Mouse (Mus musculus): ENCODE data around the gene Cdsn.
"Not testable (repeated sequence)": the region's sequence is repeated elsewhere in the genome, so short reads cannot be mapped to it uniquely, and the experiment has no call there.

Gene Cdsn

DNA sequence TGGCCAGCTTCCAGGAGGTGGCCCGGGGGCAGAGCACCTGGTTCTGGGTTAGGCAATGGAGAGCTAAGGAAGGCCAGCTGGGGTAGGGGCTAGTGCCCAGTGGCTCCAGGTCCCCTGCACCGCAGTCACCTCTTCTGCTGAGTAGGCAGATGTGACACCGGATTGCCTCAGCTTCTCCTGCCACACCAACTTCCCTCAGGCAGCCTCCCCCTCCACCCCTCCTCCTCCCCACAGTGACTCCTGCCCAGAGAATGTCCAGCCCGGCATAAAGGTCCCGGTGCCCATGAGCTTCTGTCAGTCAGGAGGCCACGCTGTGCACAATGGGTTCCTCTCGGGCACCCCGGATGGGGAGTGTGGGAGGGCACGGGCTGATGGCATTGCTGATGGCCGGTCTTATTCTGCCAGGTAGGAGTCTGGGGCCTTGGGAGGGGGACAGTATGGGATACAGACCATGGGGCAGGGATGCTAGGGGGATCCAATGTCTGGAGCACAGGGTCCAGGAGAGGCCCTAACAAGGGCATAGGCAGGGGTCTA lies at the start of gene Cdsn:
TSS of gene Cdsn (plus strand) at position 248 of the 534 bp plus-strand sequence.
- in situ Hi-C loops (cut with MseI, MboI) = no loop called here

DNA sequence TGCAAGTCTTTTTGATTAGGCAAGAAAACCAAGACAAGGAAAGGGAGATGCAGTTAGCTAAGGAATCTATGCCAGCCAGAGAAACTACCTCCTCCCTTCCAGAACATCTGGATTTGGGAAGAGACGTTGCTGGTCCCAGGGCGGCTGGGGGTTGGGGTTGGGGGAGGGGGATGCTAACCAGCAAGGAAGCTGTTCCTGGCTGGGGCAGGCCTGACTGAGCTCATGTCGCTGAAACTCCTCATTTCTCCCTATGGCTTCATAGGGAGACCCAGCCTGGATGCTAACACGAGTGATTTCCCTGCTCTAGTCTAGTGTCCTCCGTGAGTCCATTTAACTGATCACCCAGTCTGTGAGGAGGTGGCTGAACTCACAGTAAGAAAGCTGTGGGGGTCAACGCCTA lies 49.7 kb upstream of the Cdsn start:
- in situ Hi-C loops (cut with MseI, MboI) = no loop called here

DNA sequence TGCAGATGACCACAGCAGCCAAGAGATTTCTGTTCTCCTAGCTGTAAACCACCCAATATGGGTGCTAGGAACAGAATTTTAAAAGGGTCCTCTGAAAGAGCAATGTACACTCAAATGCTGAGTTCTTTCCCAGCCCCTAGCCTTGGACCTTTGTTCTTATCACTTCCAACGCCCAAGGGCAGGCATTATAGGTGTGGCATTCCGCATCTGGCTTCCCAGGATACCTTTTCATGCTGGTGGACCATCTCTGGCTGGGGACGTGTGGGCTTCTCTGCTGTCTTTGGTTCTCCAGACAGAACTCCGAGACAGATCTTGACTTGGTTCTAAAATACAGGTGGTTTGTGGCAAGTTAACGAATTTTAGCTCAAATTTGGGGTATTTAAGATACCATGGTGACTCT lies 49.2 kb upstream of the Cdsn start:
- in situ Hi-C loops (cut with MseI, MboI) = no loop called here

DNA sequence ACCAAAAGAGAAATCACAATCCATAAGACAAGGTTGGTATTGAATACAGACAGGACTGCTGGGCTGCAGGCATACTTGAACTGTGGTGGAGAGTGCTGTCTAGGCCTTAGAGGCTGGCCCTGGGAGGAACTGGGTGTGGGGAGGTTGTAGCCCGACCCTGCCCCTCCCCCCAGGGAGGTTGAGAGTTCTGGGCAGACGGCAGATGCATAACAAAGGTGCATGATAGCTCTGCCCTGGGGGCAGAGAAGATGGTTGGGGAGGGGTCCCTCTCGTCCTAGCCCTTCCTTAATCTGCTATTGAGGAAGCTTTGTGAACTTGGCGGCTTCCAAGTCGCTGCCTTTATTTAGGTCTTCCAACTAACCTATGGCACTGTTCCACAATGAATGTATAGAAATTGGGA lies 48.1 kb upstream of the Cdsn start:
- in situ Hi-C loops (cut with MseI, MboI) = no loop called here

DNA sequence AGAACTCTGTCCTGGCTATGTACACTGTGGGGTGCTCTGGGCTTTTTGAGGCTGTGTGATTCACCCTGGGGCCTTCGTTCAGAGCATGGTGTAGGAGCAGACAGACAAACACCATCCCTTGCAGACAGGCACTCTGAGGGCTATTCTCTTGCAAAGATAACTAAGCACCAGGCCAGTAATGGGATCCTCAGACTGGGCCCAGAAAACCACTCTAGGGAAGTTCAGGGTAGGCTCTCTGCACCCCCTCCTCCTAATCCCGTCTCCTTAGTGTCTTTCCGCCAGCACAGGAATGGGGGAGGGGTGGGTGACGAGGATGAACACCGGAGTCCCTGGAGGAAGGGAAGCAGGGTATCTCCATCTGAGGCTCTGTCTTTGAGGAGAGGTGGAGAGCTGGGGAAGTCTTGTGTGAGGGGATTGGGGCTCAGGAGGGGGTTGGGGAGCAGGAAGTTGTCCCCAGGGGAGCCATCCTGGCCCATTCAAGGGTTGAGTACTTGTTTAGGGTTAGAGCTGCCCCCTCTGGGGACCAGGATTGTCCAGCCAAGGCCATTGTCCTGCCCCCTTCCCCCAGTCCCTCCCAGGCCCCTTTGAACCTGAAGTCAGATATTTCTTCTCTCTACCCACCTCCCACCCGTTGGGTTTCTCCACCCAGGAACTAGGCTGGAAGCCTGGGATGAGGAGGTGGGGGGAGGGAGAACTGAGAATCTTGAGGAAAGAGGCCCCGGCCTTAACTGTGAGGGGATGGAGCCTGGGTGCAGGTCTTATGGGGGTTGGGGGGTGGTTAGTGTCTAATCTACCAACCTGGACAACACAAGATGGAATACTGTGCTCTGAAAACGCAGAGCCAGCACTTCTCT lies 47.1 kb upstream of the Cdsn start:
- in situ Hi-C loops (cut with MseI, MboI) = no loop called here

DNA sequence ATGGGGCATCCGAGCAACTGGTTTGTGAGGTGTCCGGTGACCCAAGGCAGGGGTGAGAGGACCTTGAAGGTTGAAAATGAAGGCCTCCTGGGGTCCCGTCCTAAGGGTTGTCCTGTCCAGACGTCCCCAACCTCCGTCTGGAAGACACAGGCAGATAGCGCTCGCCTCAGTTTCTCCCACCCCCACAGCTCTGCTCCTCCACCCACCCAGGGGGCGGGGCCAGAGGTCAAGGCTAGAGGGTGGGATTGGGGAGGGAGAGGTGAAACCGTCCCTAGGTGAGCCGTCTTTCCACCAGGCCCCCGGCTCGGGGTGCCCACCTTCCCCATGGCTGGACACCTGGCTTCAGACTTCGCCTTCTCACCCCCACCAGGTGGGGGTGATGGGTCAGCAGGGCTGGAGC lies 46.2 kb upstream of the Cdsn start, which contains the start of gene Pou5f1:
TSS of gene Pou5f1 (plus strand) at position 243 of the 400 bp plus-strand sequence.
- in situ Hi-C loops (cut with MseI, MboI) = no loop called here

DNA sequence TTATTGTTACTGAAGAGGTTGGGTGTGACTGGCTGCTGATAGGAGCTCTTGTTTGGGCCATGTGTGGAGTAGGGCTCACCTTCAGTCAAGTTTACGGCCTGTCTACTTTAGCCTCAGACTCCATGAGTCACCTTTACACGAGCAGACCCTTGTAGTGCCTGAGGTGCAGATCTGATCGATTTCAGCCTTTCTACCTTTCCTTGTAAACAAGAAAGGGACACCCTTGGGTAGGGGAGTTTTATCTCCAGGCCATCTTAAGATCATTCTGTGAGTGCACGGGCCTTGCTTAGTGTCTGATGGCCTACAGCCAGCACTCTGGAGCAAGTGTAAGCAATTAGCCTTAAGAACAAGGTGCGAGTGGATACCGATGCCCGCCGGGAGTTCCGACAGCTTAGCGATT lies 45.0 kb upstream of the Cdsn start:
- in situ Hi-C loops (cut with MseI, MboI) = no loop called here

DNA sequence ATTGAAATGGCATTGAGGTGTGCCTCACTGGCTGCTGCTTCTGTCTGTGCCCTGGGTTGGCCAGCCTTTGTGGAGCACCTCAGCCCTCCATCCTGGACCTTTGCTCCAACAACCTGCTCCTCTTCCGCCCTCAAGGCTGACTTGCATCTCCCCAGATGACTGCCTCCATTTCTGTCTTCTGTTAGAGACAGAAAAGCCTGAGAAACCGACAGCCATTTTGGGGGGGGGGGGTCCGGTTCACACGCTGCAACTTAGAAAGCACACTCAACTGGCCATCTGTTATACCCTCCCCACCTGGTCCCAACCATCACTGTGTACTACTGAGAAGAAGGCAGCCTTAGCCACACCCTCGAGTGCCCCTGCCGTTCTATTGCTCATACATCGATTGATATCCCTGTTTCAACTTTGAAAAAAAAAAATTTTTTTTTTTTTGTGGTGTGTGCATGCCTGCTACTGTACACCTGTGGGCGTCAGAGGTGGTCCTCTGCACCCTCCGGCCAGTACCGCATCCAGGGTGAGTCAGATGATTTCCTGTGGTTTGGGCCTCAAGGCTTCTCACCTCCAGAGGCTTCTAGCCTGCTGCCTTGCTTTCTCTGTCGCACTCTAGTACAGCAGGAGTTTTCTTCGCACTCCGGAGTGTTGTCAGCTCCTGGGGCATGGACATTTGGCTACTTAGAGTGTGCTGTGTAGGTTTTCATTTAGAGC lies 44.2 kb upstream of the Cdsn start:
- in situ Hi-C loops (cut with MseI, MboI) = no loop called here

DNA sequence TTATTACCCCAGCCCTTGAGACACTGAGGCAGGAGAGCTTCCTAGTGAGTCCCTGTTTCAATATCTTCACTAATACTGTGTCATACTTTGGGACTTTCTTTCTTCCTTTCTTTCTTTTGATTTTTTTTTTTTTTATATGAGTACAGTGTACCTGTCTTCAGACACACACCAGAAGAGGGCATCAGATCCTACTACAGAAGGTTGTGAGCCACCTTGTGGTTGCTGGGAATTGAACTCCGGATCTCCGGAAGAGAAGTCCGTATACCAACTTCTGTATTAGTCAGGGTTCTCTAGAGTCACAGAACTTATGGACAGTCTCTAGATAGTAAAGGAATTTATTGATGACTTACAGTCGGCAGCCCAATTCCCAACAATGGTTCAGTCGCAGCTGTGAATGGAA lies 43.6 kb upstream of the Cdsn start:
- in situ Hi-C loops (cut with MseI, MboI) = not testable (repeated sequence)

DNA sequence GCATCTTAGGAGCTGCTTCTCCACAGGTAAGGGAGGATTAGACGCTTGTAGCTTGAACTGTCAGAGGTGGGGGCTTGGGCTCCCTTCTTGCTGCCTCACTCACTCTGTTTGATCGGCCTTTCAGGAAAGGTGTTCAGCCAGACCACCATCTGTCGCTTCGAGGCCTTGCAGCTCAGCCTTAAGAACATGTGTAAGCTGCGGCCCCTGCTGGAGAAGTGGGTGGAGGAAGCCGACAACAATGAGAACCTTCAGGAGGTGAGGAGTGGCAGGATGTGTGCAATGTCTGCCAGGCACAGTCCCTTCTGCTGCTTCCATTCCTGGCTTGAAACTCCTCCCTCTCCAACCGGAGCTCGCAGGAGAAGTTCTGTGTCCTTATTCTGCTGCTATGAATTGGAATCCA lies 42.6 kb upstream of the Cdsn start:
- in situ Hi-C loops (cut with MseI, MboI) = no loop called here

DNA sequence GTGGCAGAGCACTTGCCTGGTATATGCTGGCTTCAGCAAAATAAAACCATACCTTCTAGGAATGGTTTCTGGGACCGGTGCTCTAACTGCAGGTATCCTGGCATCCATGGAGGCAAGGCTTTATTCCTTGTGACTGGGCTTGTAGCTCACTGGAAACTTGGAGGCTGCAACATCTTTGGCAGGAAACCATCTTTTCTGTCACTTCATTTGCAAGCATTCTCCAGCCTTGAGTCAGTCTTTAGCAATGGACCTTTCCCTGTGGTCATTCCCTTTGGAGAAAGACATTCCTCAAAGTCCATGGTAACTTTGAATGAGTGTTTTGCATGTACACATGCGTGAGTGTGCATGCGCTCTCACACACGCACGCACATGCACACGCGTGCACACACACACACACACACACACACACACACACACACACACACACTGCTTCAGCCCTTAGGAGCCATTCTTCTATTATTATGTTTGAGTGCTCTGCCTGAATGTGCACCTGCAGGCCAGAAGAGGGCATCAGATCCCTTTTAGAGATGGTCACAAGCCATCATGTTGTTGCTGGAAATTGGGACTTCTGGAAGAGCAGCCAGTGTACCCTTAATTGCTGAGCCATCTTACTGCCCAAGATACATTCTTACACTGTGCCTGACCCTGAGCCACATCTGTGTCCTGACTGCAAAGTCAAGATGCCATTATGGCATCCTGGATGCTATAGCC lies 38.9 kb upstream of the Cdsn start:
- in situ Hi-C loops (cut with MseI, MboI) = no loop called here

DNA sequence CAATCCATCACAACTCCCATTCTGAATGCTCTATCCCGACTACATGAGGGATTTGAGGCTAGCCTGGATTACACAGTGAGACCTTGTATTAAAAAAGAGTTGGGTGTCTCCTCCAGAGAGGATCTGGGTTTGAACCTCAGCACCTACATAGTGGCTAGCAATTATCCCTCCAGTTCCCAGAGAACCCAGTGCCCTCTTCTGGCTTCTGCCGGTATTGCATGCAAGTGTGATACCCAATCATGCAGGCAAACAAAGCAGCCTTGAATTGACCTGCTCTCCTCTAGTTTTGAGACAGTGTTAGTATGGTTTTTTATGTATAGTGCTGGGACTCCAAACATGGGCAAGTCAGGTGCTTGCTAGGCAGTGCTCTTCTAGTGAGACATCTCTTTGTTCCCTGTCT lies 38.0 kb upstream of the Cdsn start:
- in situ Hi-C loops (cut with MseI, MboI) = no loop called here

DNA sequence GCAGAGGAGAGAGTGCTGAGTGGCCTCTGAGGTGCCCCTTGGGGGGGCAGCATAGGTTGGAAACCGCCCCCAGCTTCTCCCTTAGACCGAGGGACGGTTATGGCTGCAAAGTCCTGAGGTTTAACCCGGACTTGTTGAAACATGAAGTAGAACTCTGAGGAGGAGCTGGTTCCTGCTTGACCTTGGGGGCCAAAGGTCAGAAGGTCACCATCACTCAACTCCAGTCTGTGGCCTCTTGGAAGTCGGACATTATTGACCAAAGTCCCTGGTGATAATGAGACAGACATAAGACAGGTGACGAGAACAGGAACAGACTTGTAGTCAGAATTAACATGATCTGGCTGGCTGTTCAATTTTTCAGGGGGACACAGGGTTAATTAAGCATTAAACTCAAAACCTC lies 37.2 kb upstream of the Cdsn start:
- in situ Hi-C loops (cut with MseI, MboI) = no loop called here

DNA sequence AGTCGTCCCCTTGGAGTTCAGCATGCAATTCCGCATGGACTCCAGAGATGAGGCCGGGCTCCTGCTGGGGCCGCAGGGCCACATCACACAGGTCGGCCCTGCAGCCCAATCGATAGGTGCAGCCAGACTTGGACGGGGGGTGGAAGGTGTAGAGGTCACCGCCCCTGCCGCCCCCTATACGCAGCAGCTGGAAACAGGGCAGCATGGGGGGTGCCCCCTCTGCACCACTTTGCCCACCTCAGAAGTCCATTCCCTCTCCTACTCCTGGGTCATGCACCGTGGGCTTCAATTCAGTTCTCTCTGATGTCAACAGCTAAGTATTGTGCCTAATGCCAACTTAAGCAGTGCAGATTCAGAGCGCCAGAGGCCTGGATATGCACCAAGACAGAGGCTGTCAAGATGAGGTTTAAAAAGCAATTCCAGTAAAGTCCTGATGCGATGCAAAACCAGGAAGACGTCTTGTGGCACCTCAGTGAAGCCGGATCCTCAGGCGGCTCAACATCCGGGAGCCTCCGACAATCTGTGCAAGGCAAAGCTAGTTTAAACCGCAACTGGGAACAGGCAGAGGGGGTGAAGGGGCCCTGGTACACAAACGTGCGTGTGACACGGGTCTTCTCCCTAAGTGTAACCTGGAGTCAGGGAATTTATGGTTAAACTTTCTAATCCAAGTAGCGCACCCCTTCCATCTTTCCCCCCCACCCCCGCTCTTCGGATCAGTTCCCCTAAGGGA lies 35.9 kb upstream of the Cdsn start:
- in situ Hi-C loops (cut with MseI, MboI) = no loop called here

DNA sequence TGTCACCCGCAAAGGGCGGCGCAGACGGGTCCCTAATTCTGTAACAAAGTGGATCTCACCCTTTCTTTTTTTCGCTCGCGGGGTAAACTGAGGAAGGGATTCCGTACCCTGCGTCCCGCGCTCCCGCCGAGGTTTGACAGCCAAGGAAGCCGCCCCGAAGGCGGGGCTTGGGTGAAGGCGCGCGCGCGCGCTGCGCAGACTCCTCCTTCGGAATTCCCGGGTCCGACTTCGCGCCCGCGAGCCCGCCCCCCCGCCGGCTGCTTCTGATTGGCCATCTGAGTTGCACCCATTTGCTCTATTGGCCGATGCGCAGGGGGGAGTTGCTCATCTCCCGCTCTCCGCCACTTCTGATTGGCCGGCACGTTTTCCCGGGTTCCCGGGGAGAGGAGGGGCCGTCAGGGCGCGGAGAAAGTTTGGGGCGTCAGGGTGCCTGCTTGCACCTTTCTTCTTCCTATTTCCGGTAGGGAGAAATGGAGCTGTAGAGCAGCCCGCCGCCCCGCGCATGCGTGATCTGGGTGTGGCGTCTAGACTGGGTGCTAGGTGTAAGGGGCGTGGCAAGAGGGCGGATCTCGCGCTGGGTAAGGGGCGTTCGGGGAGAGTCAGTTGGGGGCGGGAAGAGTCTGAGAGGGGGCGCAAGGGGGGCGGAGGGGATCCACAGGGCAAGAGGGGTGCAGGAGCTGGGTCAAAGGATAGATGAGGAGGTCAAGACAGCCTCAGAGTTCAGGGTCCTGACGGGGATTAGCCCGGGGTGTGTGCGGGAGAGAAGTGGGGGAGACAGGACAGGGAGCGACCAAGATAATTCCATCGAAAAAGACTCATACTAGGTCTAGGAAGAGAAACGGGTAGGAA lies 35.1 kb upstream of the Cdsn start, which contains the start of the genes Tcf19 and Cchcr1:
TSS of gene Tcf19 (minus strand) at position 173 of the 849 bp plus-strand sequence.
TSS of gene Cchcr1 (plus strand) at position 449 of the 849 bp plus-strand sequence.
- in situ Hi-C loops (cut with MseI, MboI) = no loop called here

DNA sequence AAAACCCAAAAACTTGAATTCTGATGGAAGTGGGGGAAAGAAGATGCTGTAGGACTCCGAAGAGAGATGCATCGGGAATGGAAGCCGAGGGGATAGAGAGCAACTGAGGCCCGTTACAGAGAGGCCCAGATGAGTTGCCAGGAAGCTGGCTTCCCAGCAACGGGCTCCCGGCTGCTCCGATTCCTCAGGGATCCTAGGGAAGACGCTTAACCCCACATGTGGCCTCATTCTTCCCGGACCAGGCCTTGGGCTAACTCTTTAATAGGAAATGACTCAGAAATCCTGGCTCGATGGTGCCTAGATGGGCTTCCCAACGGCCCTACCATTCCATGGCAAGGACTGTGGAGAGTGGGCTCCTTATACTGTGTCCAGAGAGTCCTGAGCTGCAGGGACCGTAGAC lies 34.4 kb upstream of the Cdsn start:
- in situ Hi-C loops (cut with MseI, MboI) = no loop called here

DNA sequence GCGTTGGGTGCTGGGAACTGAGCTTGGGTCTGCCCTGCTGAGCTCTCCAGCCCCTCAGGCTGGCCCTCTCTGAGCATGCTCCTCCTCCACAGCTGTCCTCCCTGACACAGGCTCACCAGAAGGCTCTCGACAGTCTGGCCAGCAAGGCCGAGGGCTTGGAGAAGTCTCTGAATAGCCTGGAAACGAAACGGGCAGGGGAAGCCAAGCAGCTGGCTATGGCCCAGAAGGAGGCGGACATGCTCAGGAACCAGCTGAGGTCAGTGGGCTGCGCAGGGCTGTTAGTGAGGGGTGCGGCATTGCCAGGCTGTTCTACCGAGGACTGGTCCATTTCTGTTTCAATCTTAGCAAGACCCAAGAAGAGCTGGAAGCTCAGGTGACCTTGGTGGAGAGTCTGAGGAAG lies 27.6 kb upstream of the Cdsn start:
- in situ Hi-C loops (cut with MseI, MboI) = no loop called here

DNA sequence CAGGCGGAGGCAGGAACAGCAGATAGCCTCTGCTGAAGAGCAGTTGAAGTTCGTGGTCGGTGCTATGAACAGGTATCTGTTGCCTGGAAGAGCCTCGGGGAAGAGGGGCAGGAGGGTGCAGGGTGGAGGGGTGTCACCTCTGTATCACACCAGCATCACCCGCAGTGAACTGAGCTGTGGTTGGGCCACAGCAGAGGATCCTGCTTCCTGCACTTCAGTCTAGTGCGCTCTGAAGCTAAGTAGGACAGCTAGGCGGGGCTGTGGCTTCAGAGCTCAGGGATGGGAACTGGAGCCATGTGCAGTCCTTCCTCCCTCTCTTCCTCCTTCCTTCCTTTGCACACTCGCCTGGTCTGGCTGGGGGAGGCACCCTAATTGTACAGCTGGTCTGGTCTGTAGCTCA lies 25.3 kb upstream of the Cdsn start:
- in situ Hi-C loops (cut with MseI, MboI) = no loop called here

DNA sequence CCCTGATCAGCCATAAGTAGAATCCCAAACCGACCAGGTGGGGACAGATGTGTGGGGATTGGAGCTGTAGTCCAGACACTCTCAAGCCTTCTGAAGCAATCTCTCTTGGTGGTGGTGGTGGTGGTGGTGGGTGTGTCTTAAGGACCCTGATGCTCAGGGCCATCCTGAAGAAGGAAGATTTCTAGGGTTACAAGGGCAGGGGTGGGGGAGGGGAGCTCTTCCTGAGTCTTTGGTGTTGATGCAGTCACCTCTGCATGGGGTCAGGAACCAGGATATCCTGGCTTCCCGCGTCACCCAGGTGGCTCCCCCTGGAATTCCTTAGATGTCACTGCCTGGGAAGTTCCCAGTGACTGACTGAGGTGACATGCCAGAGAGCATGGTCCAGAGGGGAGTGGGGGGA lies 19.6 kb upstream of the Cdsn start:
- in situ Hi-C loops (cut with MseI, MboI) = no loop called here

DNA sequence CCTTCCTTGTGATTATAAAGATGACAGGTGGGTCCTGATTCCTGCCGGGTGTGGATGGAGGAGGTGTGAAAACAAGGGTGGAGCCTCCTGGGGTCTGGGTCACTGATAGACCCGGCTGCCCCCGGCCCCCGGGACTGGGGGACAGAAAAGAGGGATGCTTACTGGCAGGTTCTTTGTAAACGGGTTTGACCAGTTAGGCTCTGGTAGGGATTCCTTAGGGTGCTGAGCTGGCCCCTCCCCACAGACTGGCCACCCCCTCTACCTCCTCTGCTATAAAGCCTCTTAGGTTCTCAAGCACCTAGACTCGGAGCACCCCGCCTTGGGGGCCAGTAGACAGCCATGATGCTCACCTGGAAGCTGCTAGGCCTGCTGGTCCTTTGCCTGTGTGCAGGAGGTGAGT lies 19.0 kb upstream of the Cdsn start, which contains the start of gene Psors1c2:
TSS of gene Psors1c2 (plus strand) at position 301 of the 400 bp plus-strand sequence.
- in situ Hi-C loops (cut with MseI, MboI) = no loop called here
